Mouse (Mus musculus) cerebellum, postnatal 10 days (tissue): ENCODE measurements around the gene Il24.

Experiments
- DNase-seq, 2 experiments: peaks; one replicate each; pipeline ENCODE4 v3.0.0; 2021; ENCODE audit warnings: mixed read lengths in 2 of 2

Gene Il24

DNA sequence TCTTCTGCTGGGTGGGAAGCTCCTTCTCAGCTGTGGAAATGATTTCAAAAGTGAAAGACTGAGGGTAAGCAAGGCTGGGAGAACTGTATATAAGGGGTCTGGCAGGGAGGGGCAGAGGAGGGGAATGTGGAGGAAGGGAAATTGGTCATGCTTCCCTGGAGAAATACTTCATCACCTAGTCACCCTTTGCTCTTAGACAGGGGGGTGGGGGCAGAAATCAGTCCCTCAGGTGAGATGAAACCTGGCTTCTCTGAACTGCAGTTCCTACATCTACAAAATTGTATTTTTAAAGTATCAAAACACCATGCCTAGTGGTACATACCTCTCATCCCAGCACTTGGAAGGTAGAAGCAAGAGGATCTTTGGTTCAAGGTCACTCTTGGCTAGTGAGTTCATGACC is at the start of gene Il24:
Gene Il24 (minus strand): TSS at position 101 of the 400 bp plus-strand sequence.
- no peak for DNase-seq

DNA sequence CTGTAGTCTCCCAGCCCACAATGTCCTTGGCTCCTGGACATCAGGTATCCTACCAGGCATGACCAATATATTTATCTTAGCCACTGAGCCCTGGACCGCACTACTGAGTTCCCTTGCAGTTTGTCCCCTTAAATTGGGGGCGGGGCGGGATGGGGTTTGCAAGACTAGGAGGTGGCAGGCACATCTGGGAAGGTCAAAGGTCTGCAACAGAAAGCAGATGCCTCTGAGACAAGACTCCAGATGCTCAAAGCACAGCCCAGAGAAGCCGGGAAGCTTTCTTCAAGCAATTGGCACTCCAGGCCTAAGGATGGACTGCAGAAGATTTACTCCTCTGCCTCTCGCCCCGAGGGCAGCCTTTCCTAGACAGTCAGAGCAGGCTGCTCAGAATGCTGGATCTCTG is 49.1 kb upstream of the Il24 start:
- DNase-seq: no peak

DNA sequence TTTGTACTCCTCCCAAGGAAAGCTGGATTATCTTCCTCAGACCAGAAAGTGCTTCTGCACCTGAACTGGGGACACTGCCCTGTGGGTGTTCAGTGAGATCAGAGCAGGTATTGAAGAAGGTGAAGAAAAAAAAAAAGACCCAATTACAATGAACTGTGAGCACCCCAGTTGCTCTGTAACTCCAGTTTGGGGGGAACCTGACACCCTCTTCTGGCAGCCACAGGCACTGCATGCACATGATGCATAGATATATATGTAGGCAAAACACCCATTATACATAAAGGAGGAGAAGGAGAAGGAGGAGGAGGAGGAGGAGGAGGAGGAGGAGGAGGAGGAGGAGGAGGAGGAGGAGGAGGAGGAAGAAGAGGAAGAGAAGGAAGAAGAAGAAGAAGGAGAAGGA is 39.2 kb upstream of the Il24 start:
- no peak for DNase-seq

DNA sequence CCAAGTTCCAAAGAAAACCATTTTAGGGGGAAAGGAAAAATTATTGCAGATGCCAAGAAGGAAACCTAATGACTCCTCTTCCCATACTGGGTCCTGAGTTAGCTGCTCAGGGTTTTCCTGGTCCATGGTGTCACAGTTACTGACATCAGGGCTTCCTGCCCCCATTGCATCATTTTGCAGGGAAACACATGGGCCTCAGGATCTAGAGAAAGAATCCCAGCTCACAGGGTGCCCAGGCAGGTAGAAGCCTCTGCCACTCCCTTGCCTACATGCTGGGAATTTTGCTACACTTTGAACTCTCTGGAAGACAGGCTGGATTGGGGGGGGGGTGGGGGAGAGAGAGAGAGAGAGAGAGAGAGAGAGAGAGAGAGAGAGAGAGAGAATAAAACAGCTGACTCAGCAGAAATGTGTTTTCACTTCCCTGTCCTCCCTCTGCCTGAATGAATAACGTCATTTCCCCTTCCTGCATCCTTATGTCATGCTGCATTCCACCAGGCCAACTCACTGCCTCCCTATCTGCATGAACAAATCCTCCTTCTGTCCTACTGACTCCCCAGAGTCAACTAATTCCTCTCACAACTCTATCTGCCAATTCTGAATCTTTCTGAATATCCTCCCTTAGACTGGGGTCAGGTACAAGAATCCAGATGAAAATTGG is 31.2 kb upstream of the Il24 start:
- no peak for DNase-seq

DNA sequence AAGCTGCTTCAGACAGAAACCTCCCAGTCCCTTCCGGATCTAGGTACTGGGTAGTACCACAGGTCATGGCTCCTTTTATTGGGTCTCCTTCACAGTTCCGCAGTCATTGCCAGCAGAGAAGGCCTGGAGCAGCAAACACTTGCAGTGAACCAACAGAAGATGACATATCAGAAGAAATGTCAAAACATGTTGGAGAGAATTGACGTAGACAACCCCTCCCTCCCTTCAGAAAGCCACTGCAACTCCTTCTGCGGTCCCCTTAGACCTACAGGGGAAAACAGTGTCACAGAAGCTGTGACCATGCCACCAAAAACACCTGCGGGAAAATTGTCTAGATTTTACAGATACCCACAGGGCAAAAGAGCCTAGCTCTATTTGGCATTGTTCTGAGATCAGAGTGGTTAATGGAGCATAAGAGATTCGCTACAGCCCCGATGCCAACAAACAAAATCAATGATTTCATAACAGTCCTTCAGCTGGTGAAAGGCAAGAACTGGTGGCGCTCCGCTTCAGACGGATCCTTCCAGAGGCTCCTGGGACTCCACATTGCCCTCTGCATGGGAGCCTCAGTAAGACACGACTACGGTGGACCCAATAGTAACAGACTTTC is 24.3 kb upstream of the Il24 start, which contains the start of gene Il20:
Gene Il20 (minus strand): TSS at position 51 of the 610 bp plus-strand sequence.
- no peak for DNase-seq

DNA sequence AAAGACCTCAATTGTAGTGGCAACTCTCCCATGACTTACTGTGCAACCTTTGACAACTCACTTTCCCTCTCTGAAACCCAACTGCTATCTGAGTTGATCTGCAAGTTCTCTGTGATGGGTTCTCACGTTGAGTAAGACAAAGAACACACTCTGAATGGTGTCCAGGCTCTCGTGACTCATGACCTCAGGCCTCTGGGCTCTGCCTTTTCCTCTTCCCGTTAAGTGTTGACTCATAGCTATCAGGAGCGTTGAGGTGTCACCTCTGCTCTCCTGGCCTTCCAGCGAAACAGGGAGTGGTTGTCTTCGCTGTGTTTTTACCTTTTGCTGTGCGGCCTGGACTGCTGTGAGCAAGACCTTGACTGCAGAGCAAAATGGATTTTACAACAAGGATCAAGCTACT is 15.3 kb upstream of the Il24 start:
- no peak for DNase-seq

DNA sequence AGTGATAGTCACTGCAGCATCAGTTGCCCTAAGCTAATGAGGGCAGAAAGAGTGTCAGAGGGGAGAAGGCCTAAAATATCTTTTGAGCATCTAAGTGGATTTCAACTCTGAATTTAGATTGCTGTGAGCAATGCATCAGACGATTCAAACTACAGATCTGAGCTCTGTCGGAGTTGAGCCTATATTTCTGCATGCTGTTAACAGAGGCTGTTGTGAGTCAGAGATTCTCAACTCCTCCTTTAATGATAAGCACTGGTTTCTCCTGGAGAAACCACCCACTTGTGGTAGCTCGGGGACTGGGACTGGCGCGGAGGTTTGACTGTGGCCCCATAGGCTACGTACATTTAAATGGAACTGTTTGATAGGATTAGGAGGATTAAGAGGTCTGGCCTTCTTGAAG is 7.2 kb upstream of the Il24 start:
- no peak for DNase-seq

DNA sequence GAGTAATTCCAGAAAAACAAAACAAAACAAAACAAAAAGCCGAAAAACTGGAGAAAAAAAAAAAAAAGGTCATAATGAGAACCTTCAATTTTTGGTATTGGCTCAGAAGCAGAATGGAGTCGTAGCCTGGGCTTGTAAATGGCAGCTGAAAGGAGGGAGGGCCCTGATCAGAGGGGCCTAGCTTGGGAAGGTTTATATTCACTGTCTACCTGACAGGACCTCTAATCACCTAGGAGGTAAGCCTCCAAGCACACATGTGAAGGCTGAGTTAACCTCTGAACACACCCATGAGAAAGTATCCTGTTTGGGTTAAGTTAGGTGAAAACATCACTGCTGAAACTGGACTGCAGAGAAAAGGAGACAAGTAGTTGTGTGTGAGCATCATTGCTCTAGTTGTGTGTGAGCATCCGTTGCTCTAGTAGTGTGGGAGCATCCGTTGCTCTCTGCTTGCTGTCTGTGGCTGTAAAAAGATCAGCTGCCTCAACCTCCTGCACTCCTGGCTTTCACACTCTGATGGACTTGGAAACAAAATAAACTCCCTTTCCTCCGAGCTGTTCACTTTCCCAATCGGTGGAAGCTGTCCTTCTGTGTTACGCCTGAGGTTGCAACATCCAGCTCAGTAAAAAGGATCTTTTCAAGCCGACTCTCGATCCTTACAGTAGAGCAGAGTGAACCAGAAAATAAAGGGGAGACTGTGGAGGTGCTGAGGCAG is 6.2 kb upstream of the Il24 start:
- DNase-seq: no peak

DNA sequence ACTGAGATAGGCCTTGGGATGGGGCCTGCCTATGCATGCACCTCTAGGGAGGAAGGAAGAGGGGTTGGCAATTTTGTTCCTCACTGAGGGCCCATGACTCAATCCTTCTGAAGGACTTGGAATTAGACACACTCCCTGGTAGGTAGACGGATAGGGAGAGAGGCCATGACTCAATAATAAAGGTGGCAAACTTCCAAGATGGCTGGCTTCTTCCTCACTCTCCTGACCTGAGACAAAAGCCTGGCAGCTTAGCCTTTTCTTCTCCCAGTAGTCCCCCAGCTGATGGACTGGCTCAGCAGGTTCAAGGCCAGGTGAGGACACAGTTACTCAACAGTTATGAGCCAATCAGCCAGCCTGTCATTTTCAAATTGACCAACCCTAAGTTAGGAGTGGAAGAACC is 5.2 kb upstream of the Il24 start:
- DNase-seq: no peak

DNA sequence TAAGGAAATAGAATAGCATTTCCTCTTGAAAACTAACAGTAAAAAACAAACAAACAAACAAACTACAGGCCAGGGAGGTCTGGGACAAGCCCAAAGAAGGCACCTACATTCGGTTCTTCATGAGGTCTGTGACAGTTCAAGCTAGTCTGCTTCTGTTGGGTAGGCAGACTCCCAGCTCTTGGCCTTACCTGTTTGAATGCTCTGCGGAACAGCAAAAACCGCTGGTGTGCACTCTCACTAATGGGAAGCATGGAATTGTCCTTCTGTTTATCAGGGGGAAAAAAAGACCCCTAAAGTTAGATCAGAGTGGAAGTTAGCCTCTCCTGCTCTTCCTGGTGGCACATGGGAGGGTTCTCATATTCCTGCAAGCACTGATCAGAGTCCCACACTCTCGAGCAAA is 4.1 kb downstream of the Il24 start:
- DNase-seq: no peak

DNA sequence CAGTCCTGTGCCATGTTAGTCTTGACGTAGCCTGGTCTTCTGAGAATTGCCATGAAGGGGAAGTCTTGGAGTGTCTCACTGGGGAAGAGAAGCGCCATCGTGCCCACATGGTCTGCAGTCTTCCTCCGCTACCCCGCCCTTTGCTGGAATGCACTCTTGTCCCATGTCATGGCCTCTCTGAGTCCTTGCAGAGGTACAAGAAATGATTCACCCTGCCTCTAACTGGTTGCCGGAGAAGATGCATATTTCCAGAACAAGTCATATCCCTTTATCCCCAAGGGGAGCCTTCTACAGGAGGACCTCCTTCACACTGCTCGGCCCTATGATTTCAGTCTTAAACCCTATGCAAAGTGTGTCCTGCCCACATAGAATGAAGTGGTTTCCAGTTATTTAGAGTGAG is 7.3 kb downstream of the Il24 start:
- DNase-seq: no peak

DNA sequence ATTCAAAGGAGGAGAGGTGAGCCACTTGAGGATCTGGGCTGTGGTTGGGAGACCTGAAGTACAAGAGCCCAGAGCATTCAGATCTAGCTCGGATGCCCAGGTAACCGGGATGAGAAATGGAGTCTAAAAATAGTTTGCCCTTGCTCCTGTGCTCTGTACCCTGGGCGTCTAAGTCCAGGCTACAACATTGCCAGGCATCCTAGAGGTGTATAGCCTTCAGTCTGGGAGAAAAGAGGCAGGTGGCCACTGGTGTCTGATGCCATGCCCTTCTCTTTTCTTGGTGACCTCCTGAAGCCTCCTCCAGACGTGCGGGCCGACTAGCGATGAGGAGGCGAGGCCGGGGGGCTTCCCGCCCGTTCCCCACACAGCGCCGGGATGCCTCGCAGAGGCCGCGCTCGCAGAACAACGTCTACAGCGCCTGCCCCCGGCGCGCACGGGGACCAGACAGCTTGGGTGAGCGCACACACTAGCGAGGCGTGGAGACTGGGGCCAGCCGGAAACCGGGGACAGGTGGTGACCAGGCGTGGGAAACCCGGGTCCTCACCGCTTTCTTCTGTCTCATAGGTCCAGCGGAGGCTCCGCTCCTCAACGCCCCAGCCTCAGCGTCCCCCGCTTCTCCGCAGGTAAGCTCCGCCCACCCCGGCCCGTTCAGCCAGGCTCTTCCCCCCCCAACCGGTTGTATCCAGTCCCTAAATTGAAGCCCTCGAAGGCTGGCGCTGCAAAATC is 9.2 kb downstream of the Il24 start:
- DNase-seq: peak; percentile 79 to 80

DNA sequence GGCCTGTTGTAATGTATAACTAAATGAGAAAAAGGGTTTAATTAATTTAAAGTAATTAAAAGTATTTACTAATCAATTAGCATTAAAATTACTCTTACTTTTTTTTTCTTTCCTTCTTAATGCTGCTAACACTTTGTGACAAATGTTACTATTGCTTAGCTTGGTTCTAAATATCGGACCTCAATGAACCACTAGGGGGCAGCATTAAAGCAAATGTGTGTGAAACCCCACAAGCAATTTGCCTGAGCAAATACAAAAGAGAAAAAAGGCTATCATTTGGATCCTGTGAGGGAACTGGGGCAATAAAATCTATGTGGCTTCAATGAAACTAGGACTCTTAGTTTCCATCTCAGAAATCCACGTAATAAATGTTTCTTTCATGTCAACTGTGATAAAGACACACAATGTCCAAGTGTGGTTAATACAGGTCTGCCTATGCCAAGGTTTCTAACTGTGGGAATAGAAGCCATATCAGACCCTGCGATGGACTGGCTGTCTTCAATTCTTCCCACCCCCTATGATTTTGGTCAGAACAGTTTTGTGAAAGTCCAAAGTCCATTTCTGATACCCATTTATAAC is 10.2 kb downstream of the Il24 start:
- peak; percentile 81 to 92 for DNase-seq

DNA sequence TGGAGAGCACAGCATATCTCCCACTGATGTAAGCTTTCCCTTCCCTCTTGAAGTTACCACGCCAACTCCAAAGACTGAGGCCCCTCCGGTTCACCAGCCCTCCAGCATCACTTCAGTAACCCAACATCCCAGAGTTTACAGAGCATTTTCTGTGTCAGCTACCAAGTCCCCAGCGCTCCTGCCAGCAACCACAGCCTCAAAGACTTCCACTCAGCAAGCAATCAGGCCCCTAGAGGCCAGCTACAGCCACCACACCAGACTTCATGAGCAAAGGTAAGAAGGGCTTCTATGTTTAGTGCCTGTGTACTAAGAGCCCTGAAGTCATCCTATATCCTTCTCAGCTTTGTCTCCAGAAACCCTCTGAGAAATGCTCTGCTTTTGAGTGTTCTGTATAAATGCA is 11.3 kb downstream of the Il24 start:
- DNase-seq: no peak

DNA sequence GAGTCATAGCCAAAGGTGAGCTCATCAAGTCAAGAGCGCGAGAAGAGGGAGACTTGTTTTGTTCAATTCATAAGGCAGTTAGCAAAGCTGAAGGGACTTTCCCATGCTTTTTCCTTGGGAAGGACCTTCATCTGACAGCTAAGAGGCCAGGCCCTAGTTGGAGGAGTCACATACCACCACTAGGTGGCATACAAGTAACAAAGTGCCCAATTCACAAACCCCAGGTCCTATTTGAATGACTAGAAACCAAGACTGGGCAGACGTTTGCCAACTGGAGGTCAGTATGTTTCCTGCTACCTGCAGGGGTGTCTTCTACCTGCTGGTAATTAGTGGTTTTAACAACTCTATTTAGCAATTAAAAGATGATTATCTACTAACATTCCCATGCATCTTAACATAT is 12.1 kb downstream of the Il24 start:
- DNase-seq: peak; percentile 76 to 84

DNA sequence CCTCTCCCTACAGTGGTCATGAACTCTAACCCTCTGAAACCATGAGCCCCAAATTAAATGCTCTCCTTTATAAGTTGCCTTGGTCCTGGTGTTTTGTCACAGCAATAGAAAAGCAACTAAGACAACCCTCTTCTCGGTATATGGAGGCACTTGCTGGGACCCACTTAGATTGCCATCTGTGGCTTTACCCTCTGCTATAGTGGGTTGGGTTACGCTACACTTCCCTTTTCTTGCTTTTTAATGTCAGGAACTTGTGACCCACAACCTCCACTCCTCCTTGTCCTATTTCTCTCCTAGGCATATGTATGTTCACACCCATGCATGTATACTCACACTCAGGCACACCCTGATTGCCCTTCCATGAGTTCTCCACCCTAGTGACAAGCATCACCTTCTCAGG is 14.3 kb downstream of the Il24 start:
- DNase-seq: no peak

DNA sequence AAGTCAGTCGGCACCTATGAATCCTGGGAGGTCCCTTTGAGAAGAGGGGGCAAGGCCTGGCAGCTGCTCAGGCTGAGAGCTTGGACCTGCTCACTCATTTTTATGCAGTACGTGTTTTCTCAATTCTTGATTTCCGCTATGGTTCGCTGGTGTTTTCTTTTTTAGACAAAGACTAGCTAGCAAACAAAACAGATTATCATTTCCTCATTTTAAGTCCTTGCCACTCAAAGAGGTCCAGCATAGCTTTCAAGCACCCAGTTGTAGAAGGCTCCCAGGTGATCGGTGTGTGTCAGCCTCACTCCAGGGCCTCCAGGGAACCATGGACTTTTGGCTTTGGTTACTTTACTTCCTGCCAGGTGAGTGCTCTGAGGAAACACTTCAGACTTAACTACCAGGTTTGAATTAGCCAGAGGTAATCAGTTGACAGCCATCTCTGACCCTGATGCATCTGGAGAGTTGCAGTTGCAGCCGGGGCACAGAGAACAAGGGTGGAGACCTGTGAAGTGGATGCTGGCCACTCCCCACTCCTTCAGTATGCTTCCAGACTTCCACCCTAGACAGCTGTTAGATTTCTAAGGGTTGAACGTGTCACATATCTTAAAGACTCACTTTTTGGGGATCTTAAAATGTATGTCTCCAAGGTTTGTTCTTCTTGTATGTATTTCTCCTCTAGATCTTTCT is 21.6 kb downstream of the Il24 start, which contains the start of gene Fcmr:
Gene Fcmr (plus strand): TSS at position 129 of the 681 bp plus-strand sequence.
- DNase-seq: no peak

DNA sequence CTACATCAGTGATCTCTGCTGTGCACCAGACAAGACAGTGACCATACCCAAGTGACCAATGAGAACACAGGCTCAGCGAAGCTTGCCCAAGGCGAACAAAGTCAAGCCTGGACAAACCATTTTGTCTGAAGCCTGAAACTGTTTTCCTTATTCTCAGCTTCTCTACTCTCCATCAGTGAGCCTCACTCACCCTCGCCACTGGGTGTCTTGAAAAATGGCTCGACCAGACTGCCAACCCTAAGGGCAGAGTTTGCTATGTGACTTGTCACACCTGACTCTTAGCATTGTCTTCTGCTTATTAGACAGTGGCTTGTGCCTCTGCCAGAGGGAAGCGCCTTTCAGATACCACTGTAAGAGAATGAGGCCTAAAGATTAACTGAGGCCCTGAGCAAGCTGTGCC is 22.5 kb downstream of the Il24 start:
- no peak for DNase-seq

DNA sequence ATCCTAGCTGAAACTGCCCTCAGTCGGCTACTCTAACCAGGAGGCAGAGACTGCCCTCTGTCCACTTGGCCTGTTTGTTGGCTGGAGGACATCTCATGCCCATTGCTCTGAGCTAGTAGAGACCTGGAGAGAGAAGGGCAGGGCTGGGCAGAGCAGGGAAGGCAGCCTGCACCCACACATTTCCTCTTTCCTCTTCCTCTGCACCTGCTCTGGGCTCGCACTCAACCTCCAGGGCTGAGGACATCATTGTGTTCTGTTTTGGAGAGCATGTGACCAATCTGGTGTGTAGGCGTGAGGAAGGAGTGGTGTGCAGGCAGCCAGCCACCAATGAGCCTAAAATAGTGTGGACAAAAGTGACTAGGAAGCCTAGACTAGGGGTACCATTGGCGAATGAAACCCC is 23.0 kb downstream of the Il24 start:
- no peak for DNase-seq

DNA sequence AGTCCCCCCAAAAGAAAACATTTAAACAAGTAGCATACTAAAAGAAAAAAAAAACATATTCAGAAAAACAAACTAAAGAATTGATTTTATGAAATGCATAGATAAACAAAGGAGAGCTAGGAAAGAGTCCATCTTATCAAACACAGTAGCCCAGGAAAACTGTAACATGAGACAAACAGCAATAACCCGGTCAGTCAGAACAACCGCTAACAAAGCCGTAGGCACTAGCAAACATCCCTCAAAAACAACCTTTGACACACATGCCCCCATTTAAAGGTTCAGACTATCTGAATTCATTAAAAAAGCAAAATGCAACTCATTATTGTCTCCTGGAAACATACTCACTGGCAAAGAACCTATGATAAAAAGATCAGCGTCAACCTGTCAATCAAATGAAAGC is 29.8 kb downstream of the Il24 start:
- DNase-seq: no peak

DNA sequence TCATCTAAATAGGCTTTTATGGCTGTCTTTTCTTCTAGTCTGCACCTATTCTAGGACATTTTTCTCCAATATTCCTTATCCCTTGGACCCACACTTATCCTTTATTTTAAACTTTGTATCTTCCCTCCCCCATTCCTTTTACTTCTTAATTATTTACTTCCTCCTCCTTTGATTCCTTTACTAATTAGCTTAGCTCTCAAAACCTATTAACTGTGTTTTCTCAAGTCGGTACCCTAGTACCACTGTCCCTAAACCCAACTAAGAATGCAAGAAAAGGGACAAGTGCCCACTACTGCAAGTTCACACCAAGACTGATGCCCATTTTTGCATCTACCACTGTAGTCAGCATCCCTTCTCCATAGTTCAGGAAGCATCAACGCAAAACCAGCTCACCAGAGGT is 31.5 kb downstream of the Il24 start:
- DNase-seq: no peak

DNA sequence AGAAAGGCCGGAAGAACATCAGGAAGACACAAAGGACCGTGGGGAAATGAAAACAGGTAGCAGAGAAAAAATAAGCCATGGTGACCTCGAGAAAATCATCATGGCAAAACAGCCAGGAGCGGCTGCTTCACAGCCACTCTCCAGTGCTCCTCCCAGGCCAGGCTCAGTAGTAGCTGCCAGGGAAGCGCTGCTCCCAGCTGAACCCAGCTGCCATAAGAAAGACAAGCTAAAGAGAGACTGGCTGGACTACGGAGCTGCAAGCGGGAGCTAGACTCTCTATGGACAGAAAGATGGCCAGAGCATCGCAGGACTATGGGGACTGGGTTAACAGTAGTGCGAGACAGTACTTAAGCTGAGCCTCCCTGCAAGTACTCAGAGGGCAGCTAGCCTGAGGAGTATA is 32.4 kb downstream of the Il24 start:
- DNase-seq: no peak

DNA sequence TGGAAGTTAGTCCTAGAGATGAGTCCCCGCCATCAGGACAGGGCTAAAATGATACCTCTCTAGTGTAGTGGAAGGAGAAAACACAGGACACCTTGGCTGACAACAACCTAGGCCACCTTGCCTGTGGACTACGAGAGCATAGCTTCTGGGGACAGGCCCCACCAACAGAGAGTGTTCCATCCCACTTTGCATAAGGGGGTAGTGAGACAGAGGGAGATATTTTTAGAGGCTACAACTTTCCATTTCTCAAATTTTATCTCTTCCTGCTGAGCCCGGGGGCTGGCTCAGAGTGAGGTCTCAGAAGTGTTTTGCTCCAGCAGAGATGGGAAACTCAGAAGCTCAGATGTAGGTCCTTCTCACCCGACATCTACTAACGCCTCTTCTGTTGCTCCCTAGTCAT is 36.8 kb downstream of the Il24 start:
- DNase-seq: no peak
